Mouse (Mus musculus) thymus, adult 2 months (tissue): ENCODE results near the gene Ugt3a2. TPM values are rescaled to one million over a fixed set of nuclear protein-coding genes. Genes with fewer than 3 reads are reported as not detected.

Experiments
- DNase-seq: peaks from one replicate; pipeline ENCODE4 v3.0.0; 2021
- H3K27ac ChIP-seq: fragments of 200-500 bp; 2 replicates; pipeline ENCODE4 v1.5.1; 2012; ENCODE audit warnings: low read length, control low read depth; ENCODE audit not compliant: control insufficient read depth, insufficient read depth
- H3K27me3 ChIP-seq: fragments of 200-500 bp; 2 replicates; pipeline ENCODE4 v1.6.1; 2012; ENCODE audit warnings: mild to moderate bottlenecking, low read length, moderate library complexity, mixed read lengths; ENCODE audit not compliant: control insufficient read depth, insufficient read depth
- H3K36me3 ChIP-seq: fragments of 200-500 bp; 2 replicates; pipeline ENCODE4 v1.6.1; 2012; ENCODE audit warnings: mild to moderate bottlenecking, low read length, moderate library complexity; ENCODE audit not compliant: control insufficient read depth, insufficient read depth
- H3K4me1 ChIP-seq: fragments of 200-500 bp; replicated peaks from 2 replicates; pipeline ENCODE4 v1.6.1; 2012; ENCODE audit warnings: low read length; ENCODE audit not compliant: control insufficient read depth, insufficient read depth
- H3K4me3 ChIP-seq: fragments of 200-500 bp; 2 replicates; pipeline ENCODE4 v1.5.1; 2012; ENCODE audit warnings: mild to moderate bottlenecking, low read length, control low read depth, moderate library complexity; ENCODE audit not compliant: control insufficient read depth, insufficient read depth
- CTCF ChIP-seq: fragments of 200-500 bp; IDR thresholded peaks from 2 replicates; pipeline ENCODE4 v1.5.1; 2012; ENCODE audit warnings: mild to moderate bottlenecking, control low read depth, low read length, moderate library complexity, borderline replicate concordance; ENCODE audit not compliant: control insufficient read depth, poor library complexity, insufficient read depth; ENCODE audit errors: extremely low read depth
- POLR2A ChIP-seq: fragments of 200-500 bp; IDR thresholded peaks from 2 replicates; pipeline ENCODE4 v1.6.1; 2012; ENCODE audit warnings: mild to moderate bottlenecking, low read length, control low read depth, moderate library complexity; ENCODE audit not compliant: control insufficient read depth, poor library complexity, insufficient read depth; ENCODE audit errors: extremely low read depth
- WGBS: fragments of 180-500 bp; shearing (Covaris S2); methylation state at CpG from one replicate; pipeline ENCODE4 v1.1.7; 2018; 5-methylcytosine and 5-hydroxymethylcytosine counted together
- polyA plus RNA-seq: library from polyadenylated mRNA; depleted of rRNA; stranded (reverse); fragments of >200 nt; gene quantifications from 2 replicates; pipeline ENCODE4 v1.2.3, GENCODE M21; 2012; rRNA removed

Gene Ugt3a2
- 0.04 and 0.37 TPM in 2 replicates for polyA plus RNA-seq

DNA sequence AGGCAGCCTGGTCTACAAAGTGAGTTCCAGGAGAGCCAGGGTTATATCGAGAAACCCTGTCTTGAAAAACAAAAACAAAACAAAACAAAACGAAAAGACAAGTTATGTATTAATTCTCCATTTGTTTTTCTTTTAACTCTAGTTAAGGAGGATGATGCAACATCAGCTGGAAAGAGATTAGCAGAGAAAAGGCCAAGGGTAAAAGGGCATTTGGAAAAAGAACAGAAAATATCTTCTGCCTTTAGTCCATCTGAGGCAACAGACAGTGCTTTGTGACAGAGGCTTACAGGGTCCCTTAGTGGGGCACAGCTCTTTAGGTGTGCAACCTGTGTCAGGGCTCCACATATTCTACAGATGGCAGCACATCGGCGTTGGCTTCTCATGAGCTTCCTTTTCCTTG lies at the start of gene Ugt3a2:
Gene Ugt3a2, plus strand, starts transcription at position 210 of the 400 bp plus-strand sequence.
- no peak for DNase-seq
- Histone ChIP-seq H3K27me3 (no peaks in the 10 kb centered on the region), H3K4me1 (no peaks in the 10 kb centered on the region), H3K27ac (no peak within 1 kb of the TSS), H3K4me3 (no peak within 1 kb of the TSS), H3K36me3 (no peaks in the 10 kb centered on the region)
- TF ChIP-seq CTCF: no peak
- TF ChIP-seq POLR2A: no peak
- WGBS: 94% methylated on average over 4 of the region's 4 CpGs

DNA sequence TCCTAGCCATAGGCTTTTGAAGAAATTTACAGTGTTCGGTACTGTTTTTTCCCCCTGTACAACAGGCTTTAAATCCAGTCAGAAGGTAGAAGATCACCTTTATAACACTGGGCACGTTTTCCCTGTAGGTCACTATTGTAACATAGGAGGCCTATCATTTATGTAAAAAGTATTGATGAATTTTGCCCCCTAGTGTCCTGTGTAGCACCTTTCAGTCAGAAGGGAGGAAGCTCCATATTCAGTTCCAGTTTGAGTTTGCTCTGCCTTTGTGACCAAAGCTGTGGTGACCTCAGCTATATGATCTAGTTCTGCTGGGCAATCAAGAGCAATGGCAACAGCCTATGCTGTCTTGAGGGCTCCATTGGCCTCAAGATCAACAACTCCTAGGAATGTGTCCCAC lies 45.7 kb upstream of the Ugt3a2 start:
- TF ChIP-seq CTCF (no peak), POLR2A (no peak)
- Histone ChIP-seq H3K4me3 (no peak overlapping the region), H3K27ac (no peak overlapping the region), H3K27me3 (no peaks in the 10 kb centered on the region), H3K4me1 (no peaks in the 10 kb centered on the region), H3K36me3 (no peaks in the 10 kb centered on the region)
- WGBS: 71% methylated on average over 2 of the region's 2 CpGs
- DNase-seq: no peak

GRCm38 (mm10) chr15:9305978-9306692 lies 29.2 kb upstream of the Ugt3a2 start:
- no peaks in the 10 kb centered on the region for H3K4me1 ChIP-seq
- no peak overlapping the region for H3K4me3 ChIP-seq
- TF ChIP-seq POLR2A: no peak
- no peak for TF ChIP-seq CTCF
- H3K27me3 ChIP-seq: no peaks in the 10 kb centered on the region
- 90% methylated on average over 8 of the region's 8 CpGs for WGBS
- no peaks in the 10 kb centered on the region for H3K36me3 ChIP-seq
- DNase-seq: no peak
- H3K27ac ChIP-seq: no peak overlapping the region

GRCm38 (mm10) chr15:9334596-9334995 lies 754 bp upstream of the Ugt3a2 start:
- Histone ChIP-seq H3K36me3 (no peaks in the 10 kb centered on the region), H3K27me3 (no peaks in the 10 kb centered on the region), H3K4me3 (no peak overlapping the region), H3K27ac (no peak overlapping the region), H3K4me1 (no peaks in the 10 kb centered on the region)
- no peak for TF ChIP-seq CTCF
- TF ChIP-seq POLR2A: no peak
- WGBS: 92% methylated on average over 2 of the region's 2 CpGs
- no peak for DNase-seq

GRCm38 (mm10) chr15:9336616-9337015 lies 1.3 kb downstream of the Ugt3a2 start:
- H3K4me1 ChIP-seq: no peaks in the 10 kb centered on the region
- no peak for DNase-seq
- WGBS: 93% methylated on average over 3 of the region's 3 CpGs
- H3K4me3 ChIP-seq: no peak overlapping the region
- no peaks in the 10 kb centered on the region for H3K36me3 ChIP-seq
- H3K27me3 ChIP-seq: no peaks in the 10 kb centered on the region
- TF ChIP-seq POLR2A (no peak), CTCF (no peak)
- H3K27ac ChIP-seq: no peak overlapping the region

DNA sequence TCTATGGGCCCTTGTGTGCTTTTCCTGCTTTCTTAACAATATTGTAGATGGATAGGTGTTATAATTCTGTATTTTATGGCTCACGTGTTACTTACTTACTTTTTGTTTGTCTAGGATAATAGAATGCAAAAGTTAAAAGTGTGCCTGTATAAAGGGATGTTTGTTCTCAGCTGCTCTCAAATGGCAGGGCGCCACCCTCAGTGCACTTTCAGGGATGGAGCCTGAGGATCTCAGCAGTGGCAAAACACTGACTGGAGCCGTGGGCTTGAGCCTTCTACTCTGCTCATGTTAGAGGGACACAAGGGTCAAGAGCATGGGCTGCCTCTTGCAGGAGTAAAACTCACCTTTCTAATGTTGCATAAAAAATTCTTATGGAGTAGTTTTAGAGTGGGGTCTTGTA lies 1.7 kb downstream of the Ugt3a2 start:
- Histone ChIP-seq H3K4me3 (no peak overlapping the region), H3K4me1 (no peaks in the 10 kb centered on the region), H3K27ac (no peak overlapping the region), H3K27me3 (no peaks in the 10 kb centered on the region), H3K36me3 (no peaks in the 10 kb centered on the region)
- no peak for DNase-seq
- 84% methylated on average over 3 of the region's 3 CpGs for WGBS
- TF ChIP-seq CTCF (no peak), POLR2A (no peak)

GRCm38 (mm10) chr15:9348739-9349138 lies 13.4 kb downstream of the Ugt3a2 start:
- H3K27ac ChIP-seq: no peak overlapping the region
- no peak for TF ChIP-seq CTCF
- no peak overlapping the region for H3K4me3 ChIP-seq
- no peaks in the 10 kb centered on the region for H3K4me1 ChIP-seq
- 41% methylated on average over 3 of the region's 3 CpGs for WGBS
- DNase-seq: no peak
- no peaks in the 10 kb centered on the region for H3K36me3 ChIP-seq
- H3K27me3 ChIP-seq: no peaks in the 10 kb centered on the region
